Mouse (Mus musculus): ENCODE results near the gene Myom1. TPM values are rescaled to one million over a fixed set of nuclear protein-coding genes. Genes with fewer than 3 reads are reported as not detected.

Gene Myom1
- total RNA-seq, 4 experiments from 2014 or later, result 2.7 to 4.6 (median 3.4) TPM

DNA sequence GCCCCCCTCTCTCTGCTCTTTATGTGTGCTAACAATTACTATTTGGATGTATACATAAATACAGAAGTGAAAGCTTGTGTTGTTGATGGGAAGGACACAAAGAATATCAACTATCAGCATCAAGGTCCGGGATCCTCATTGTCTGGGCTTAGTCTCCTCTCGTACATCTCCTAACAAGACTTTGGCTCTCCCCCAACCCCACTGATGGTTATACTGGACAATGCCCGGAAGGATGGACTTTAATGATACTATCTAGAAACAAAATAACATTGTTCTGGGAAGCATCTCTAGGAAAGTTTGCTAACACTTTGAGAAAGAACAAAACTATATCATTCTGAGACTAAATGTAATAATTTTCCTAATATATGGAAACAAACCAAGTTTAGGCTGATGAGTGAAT, 96.2 kb downstream of the Myom1 start:
- no peak for DNase-seq (ENCODE audit: low spot score in 2 of 2)

DNA sequence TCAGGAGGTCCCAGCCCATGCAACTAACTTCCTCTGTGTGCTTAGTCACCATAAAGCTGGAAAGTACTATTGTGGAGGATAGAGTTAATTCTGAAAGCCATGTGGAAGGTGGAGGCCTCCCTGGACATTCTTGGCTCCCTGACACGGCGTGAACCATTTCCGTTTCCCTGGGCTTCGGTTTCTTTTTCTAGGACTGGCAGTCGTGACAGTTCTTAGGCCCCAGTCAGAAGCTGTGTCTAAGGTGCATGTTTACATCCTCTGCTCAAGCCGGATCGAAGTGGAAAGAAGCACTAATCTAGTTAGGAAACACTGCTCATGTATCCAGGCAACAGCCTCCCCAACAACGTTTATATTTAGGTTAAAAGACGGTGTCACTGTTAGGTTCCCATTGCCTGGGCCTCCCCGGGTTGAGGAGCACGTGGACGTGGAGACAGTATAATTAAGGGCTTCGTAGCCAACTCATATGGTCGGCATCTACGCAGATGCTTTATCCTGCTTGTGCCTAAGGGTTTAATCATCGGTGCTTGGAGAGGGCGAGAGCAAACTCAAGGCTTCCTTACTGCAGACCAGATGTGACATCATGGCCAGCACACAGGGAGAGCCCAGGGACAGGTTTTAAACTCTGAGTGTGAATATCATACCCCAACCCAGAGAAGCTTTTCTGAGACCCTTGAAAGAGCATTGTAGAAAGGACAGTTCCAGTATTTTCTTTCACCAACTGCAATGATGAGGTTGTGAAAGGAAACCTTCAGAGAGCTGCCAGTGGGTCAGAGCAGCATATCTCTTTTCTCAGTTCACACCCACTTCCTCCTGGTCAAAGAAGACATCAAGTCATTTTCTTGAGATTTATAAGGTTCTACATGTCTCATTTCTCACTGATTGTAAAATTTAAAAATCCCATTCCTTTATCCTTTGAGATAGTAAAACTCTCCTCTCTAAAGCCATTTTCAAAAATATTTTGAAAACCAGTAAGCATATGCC, 100.4 kb downstream of the Myom1 start:
- no peak for DNase-seq (ENCODE audit: low spot score in 2 of 2)

DNA sequence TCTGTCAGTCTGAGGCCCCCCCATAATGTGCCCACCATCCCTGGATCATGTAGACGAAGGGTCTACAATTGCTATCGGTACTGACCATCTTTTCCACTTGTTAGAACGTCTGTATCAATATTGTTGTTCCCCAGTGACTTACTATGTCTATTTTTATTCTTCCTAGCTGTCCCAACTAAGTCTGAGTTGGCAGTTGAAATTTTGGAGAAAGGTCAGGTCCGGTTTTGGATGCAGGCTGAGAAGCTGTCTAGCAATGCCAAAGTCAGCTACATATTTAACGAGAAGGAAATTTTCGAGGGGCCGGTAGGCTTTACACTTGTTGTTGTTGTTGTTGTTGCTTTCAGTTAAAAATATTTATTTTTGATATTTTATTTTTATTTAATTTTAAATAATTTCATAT, 102.9 kb downstream of the Myom1 start:
- DNase-seq (ENCODE audit: low spot score in 2 of 2), result no peak

DNA sequence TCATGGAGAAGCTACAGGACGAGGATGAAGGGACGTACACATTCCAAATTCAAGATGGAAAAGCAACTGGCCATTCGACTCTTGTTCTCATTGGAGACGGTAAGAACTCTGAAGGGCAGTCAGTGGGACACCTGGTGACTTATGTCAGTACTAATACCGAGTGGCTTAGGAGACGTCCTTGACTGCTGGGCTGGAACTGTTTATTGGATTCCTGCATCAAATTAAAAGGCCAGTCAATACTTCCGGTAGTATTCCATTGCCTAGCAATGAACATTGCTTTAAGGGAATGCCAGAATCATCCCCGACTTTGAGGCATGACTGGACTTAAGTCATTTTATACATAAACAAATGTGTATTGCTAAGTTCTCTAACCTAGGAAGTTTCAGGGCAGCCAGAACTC, 103.8 kb downstream of the Myom1 start:
- DNase-seq (ENCODE audit: low spot score in 2 of 2), result no peak

DNA sequence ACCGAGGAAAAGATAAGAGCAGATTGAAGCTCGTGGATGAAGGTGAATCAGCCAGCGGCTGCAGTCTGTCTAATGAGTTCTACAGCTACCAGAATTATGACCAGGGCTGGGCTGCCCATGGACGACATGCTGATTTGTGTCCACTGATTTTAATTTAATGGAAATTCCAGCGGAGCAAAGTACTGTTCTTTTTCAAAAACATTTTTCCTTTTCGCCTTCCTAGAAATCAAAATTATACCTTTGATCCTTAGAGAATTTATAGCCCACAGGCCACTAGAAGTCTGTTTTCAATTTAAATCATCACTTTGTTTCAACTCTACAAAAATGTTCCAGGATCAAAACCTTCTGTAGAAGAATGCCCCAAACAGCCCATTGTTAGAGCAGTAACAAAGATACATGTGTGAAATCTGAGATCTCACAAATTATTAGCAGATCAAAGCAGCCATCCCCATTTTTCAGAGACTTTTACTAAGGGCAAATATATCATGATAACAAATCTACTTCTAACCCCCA, 108.4 kb downstream of the Myom1 start:
- DNase-seq (ENCODE audit: low spot score in 2 of 2), result no peak

DNA sequence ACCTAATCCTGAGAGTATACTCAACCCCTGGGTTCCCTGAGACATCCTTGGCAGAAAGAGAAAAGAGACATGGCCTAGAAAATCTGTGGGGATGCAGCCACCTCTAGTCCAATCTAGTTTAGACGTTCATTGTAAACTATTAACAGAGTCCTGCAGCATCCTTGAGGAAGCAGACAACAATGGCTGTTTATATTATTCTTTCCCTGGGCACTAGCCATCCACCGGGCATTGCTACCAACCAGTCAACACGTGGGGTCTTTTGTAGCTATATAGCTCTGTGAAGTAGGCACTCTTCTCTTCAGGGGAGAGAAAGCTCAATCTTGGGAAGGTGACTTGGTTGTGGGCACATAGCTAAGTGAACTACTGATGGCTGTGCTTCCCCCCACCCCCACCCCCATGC, 110.3 kb downstream of the Myom1 start:
- no peak for DNase-seq (ENCODE audit: low spot score in 2 of 2)

DNA sequence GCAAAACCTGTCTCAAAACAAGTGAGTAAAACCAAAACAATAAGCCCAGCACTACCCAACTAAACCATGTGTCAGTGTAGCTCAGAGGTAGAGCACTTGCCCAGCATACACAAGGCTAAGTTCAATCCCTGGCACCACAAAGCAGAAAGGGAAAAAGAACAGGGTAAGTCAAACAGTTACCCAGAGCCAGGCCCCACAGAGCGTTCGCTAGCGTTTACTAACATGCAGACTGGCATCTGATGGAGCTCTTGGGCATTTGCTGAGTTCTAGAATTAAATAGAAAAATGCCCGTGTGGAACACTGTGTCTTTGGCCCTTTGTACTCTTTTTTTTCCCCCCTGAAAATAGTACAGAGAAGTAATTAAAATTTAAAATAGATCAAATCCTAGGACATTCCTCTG, 111.8 kb downstream of the Myom1 start:
- DNase-seq (ENCODE audit: low spot score in 2 of 2), result no peak

DNA sequence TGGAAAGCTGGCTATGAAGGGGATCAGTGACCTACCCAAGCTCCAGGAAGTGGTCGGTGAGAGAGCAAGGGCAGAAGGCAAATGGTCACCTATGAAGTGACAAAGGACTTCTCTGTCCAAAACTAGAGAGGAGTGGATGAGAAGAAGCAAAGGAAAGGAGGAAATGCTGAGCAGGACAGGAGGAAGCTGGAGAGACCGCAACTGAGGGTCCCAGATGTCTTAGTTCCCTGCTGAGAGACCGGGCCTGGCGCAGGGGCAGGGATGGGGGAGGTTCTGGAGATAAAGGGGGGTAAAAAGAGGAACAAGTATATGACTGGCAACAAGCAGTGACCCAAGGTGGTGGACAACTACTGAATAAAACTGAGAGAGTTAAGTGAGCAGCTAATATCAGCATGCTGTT, 115.5 kb downstream of the Myom1 start:
- DNase-seq (ENCODE audit: low spot score in 2 of 2), result no peak

DNA sequence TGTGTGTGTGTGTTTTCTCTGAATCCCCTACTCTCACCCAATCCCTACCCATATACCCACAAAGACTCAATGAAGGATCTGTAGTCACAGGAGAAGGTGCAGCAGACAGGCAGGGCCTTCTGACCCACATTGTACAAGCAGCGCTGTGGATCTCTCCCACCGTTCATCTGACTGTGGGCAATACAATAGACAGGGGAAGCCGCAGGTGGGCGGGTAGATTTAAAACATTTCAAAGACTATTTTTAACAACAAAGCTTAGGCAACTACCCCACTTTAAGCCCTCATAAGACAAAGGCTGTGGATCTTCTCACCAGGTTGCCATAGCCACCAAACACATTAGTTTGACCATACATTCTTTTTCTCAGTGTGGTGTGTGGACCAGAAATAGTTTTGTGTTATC, 116.2 kb downstream of the Myom1 start:
- no peak for DNase-seq (ENCODE audit: low spot score in 2 of 2)

DNA sequence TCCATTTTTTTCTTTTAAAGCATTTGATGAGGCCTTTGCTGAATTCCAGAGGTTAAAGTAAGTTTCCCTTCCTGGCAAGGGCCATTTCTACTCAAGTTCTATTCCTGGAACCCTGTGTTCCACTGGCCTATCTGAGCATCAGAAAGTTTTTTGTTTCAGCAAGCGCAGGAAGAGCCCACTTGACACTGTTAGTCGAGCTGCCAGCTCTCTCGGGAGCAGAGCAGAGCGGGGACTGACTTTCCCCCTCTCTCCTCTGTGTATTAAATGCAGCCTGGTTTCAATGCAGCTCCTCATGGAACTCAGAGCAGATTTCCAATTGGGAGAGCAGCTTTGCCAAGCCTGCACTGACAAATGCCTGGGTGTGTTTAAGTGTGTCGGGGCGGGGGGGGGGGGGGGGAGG, 118.2 kb downstream of the Myom1 start:
- DNase-seq (ENCODE audit: low spot score in 2 of 2), result no peak

DNA sequence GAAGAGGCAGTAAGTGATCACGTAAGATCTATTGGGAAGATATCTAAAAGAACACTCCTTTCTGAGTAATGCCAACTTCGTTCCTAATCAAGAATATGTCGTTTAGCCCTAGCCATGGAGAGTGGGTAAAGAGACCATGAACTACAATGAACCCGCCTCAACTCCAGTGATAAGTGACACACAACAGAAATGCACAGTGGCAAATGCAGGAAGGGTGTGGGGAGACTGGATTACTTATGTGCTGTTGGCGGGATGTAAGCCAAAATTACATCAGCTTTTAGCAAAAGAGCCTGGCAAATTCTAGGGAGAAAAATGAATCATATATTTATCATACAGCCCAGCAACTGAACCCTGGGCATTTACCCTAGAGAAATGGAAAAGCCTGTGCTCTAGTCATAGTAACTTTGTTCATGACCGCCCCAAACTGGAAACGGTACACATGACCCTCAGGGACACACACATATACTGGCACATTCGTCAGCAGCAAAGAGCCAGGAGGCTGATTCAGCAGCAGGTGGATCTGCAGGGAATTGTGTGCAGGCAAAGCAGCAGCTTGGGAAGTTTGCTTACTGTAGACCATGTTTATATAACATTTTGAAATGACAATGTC, 121.7 kb downstream of the Myom1 start:
- no peak for DNase-seq (ENCODE audit: low spot score in 2 of 2)

DNA sequence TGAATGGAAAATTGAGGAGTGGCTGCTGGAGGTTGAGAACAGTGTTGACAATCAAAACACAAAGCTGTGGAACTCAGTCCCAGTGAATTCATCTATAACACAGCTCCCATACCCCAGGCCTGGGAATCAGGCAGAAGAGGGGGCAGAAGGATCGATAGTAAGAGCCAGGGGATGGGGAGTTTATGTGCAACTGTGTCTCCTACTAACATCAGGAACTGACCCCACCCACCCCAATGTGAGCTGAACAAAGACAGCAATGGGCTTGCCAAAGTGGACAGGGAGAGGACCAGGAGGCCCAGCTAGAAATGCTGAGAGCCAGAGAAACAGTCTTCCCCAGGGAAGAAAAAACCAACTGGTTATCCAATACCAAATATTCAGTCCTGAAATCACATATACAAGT, 122.2 kb downstream of the Myom1 start:
- no peak for DNase-seq (ENCODE audit: low spot score in 2 of 2)

DNA sequence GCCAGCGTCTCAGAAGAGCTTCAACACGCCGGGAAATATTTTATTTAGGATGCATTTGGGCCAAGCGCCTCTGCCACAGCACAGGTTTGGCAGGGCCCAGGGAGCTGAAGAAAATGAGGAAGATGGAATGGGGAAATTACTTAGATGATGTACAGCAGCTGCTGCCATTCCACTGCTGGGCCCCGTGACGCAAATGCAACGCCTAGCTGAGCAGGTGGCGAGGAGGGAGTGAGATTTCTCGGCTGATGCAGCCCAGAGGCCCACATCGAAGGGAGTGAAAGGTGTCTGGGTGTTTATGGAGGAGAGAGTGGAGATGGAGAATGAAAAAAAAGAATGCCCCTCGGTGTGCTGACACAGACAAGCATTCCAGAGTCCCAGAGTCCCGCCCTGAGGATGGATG, 123.1 kb downstream of the Myom1 start:
- peak in 1 of 2 experiments; percentile 67 for DNase-seq (ENCODE audit: low spot score in 2 of 2)

DNA sequence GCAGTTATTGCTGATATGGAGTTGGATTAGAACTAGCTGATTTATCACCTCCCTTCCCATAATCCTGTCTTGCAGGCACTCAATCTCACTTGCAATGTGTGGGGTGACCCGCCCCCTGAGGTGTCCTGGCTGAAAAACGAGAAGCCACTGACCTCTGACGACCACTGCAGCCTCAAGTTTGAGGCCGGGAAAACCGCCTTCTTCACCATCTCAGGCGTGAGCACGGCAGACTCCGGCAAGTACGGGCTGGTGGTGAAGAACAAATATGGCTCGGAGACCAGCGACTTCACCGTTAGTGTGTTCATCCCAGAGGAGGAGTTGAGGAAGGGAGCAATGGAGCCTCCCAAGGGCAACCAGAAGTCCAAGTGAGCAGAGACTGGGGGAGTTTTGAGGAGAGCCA, 123.6 kb downstream of the Myom1 start:
- peak in 1 of 2 experiments; percentile 4 for DNase-seq (ENCODE audit: low spot score in 2 of 2)

DNA sequence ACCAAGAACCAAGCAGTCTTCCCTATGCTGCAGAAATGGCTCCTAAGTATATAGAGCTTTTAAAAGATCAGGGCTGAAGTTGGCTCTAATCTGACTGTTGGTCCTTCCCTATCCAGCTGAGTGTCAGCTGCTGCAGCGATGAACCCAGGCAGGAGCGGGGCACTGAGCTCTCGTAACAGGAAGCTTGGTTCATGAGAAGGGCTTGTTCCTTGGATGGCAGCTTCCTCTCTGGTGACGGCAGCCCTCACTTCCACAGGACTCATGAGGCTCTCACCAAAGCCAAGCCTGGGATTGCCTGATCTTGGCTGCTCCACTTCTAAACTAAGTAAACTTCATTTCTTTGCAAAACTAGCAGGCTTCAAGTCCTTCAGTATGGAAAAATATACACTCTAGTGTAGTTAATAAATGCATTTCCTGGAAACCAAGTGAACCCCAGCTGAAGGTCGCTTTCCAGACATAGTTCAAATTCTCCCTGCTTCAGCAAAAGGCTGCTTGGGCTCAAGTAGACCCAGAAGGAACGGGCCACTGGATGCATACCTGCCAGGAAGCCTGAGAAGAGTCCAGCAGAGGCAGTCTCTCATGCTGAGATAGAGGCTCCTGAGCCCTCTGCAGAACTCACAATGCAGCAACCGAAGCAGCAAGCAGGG, 125.2 kb downstream of the Myom1 start:
- peak in 1 of 2 experiments; percentile 4 for DNase-seq (ENCODE audit: low spot score in 2 of 2)

DNA sequence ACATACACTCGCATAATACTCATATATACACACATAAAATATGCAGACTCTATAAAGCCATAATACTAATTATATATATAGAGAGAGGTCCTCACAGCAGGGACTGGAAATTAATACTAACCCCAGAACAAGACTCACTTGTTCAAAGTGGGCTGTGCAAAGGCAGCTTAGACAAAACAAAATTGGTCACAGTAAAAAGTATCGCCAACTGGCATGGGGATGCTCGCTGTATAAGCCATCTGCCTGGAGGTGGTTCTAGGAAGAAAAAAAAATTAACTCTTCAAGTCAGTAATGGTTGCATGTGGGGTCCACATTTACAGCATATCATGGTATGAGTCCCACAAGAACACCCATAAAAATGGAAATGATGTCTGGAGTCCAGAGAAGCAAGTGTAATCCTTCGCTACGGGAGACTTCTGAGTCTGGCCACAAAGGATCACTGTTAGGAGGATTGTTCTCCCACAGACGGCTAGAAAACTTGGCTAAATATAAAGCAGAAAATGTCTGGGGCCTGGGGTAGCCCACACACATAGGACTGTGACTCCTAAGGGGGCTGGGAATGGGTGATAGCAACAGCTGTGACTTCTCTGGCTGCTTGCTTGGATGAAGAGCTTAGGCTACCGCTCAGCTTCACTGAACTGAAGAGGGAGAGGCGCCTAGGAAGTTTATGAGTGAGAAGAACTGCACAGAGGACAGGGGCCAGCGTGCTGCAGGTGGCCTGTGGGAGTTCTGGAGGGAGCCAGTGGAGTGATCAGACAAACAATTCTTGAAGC, 127.2 kb downstream of the Myom1 start:
- peak in 1 of 2 experiments; percentile 65 for DNase-seq (ENCODE audit: low spot score in 2 of 2)

DNA sequence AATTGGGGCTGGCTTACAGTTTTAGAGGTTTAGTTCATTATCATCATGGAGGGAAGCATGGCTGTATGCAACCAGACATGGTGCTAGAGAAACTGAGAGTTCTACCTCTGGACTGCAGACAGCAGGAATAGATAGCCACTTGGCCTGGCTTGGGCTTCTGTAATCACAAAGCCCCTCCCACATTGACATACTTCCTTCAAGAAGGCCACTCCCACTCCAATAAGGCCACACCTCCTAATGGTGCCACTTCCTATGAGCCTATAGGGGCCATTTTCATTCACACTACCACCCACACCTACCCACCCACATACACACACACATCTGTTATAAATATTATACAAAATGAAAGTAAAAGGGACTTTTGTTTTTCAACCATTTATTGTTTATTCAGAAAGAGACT, 129.8 kb downstream of the Myom1 start:
- DNase-seq (ENCODE audit: low spot score in 2 of 2), result peak in 1 of 2 experiments; percentile 4

DNA sequence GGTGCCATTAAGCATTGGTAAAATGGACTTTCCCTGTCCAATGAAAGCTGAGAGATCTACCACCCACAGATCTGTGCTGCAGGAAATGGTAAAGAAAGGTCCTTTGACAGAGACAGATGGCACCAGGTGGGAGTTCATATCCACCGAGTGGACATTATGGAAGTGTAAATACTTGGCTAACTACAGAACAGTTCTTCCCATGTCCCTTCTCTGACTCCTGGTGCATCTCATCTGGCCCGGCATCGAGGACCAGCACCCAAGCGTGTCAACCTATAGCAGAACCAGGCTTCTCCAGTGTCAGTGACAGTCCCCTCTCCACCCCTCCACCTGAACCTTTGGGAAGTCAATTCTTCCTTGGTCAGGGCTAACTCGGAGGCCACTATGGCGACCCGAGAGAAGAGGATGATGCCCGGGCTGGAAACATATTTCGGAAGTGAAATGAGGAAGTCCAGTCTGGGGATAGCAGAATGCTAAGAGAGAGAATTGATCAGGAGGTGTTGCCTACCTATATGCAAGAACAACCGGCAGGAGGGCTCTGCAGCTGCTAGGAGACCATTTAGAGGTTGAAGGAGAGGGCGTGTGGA, 130.5 kb downstream of the Myom1 start:
- peak in 1 of 2 experiments; percentile 3 for DNase-seq (ENCODE audit: low spot score in 2 of 2)

DNA sequence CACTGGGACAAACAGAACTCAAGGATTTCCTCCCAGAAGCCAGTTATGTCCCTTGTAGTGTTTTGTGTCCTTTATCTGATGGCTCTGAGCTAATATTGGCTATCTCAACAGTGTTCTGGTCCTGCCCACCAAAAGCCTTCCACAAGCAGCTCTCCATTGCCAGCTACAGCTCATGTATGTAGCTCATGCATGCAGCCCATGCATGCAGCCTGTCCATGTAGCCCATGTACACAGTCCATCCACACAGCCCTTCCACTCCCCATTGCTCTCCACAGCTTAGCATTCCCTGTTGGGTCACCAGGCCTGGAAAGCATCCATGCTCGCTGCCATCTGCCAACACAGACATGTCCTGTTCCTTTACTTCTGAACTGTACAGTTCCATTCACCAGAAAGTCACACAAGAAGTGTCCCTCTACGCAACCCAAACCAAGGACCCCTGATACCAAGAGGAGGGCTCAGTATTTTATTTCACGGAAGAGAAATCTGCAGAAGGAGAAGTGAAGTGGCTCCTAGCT, 132.1 kb downstream of the Myom1 start:
- peak in 1 of 2 experiments; percentile 2 for DNase-seq (ENCODE audit: low spot score in 2 of 2)

DNA sequence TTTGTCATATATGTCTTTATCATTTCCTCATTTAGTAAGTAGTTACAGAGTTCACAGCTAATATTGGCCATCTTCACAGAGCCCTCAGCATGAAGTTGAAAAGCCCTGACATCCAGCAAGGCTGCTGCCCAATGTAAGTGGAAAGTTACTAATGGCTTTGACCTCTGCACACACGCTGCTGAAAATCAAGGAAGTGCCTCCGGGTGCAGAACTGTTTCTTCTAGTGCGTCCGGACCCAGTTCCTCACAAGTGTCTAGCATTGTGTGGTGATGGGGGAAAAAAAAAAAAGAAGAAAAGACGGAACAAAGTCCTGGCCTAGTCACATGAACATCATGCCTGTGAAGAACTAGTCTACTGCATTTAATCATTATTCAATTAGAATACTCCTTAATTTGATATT, 132.7 kb downstream of the Myom1 start:
- peak in 1 of 2 experiments; percentile 6 for DNase-seq (ENCODE audit: low spot score in 2 of 2)

DNA sequence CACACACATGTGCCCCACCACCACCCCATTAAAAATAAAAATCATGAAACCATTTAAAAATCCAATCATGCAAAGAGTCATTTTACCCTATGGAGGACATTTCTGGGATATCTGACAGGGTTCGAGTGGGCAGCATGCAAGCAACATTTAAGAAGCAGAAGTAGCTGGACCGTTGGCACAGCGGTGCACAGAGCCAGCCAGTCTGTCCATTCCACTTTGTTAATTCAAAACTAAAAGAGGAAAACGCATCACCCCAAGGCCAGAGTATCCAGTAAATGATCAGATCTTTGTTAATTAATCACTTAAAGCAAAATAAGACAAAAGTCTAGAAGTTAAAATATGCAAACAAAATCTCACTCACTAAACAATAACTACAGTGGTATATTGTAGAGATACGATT, 133.4 kb downstream of the Myom1 start:
- DNase-seq (ENCODE audit: low spot score in 2 of 2), result no peak
